Mouse (Mus musculus): ENCODE results near the gene Spp1.

GRCm38 (mm10) chr5:104417028-104417427, 17.9 kb upstream of the Spp1 start:
- TF ChIP-seq GATA1 (IDR thresholded peaks at IDR 0.05; ENCODE audit: low read length) (no peak), TAL1 (IDR thresholded peaks at IDR 0.05; ENCODE audit: low read length) (no peak)
